Mouse (Mus musculus): ENCODE results near the gene Epn1. TPM values are rescaled to one million over a fixed set of nuclear protein-coding genes. Genes with fewer than 3 reads are reported as not detected.

Gene Epn1
- total and polyA plus RNA-seq, 3 experiments = 41.9 to 101 (median 72.9) TPM

DNA sequence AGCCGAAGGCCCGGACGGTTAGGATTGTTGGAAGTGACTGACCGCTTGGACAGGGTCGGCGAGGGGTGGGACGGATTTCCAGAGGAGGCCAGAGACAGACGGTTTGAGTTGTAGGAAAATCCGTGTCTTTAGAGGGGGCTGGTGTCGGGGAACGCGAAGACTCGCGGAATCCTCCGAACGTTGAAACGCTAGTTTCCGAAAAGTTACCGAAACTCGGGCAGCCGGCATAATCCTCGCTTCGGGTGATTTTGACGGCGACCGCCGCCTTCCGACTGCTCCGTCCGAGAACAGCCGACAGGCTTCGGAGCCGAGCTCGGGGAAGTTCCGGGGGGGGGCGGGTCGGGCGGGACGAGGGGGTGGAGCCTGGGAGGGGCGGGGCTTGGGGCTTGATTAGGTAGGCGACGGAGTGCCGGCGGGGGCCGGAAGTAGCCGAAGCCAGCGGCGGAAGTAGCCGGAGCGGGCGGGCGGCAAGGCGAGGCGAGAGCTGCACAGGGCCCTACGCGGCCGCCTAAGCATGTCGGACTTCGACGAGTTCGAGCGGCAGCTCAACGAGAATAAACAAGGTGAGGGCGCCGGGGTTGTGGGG is 18.2 kb upstream of the Epn1 start, which contains the start of gene U2af2:
U2af2 (plus strand) TSS at position 370 of the 586 bp plus-strand sequence.
- peaks cover 2 to 54% of the 10 kb centered on the region in 2 experiments; a peak in 3 of 4 replicates for H3K4me1 ChIP-seq (ENCODE audit: control insufficient read depth in 1 of 2, insufficient read depth in 2 of 2)
- peak within 1 kb of the TSS; percentile 67 to 90 (median 73) for H3K4me3 ChIP-seq (replicated peaks in 1 of 3; ENCODE audit: low read depth in 2 of 3, low read length in 2 of 3, poor library complexity in 1 of 3)
- H3K4me2 ChIP-seq (ENCODE audit: insufficient read depth, low read depth, poor library complexity, severe bottlenecking) = peak within 1 kb of the TSS; percentile 80; the same call in 1 of the 2 replicates
- peaks cover 42% of the 10 kb centered on the region for H3K79me2 ChIP-seq (replicated peaks; ENCODE audit: control insufficient read depth, extremely low read depth, insufficient read depth, poor library complexity, severe bottlenecking)
- in situ Hi-C loops (cut with MboI; ENCODE audit: low pct_ligation_motif_present, low pct_unique_long_range_greater_than_20kb, low sequenced_read_pairs) (loop anchor here (5.0 kb wide), 1 partner anchor 65 kb away; the partner anchor contains the start of gene Rasl2-9), dilution Hi-C loops (cut with MboI; ENCODE audit: extremely low pct_ligation_motif_present, extremely low pct_unique_long_range_greater_than_20kb, low sequenced_read_pairs) (no loop called here)
- peak; percentile 85 for DNase-seq (ENCODE audit: extremely low read depth)
- peaks cover 11 to 30% of the 10 kb centered on the region in 2 experiments for H3K36me3 ChIP-seq (replicated peaks in 1 of 2; ENCODE audit: control insufficient read depth in 1 of 2, insufficient read depth in 1 of 2, low read length in 1 of 2)
- peak within 1 kb of the TSS; percentile 99 for H3K9ac ChIP-seq (ENCODE audit: insufficient read depth, low read depth)
- H3K27me3 ChIP-seq (replicated peaks) = no peaks in the 10 kb centered on the region
- H3K9me3 ChIP-seq (replicated peaks; ENCODE audit: low read length) = no peaks in the 10 kb centered on the region
- peak within 1 kb of the TSS; percentile 90 for H3K27ac ChIP-seq (ENCODE audit: insufficient read depth, low read depth)
- TF ChIP-seq ZMIZ1 (IDR thresholded peaks at IDR 0.05; ENCODE audit: low read depth, low read length) = peak; percentile 82
- TF ChIP-seq TCF12 (IDR thresholded peaks at IDR 0.05; ENCODE audit: low read depth, low read length) = peak; percentile 43
- TF ChIP-seq NELFE (IDR thresholded peaks at IDR 0.05; ENCODE audit: low read depth, low read length) = peak; percentile 73
- TF ChIP-seq POLR2A (IDR thresholded peaks at IDR 0.05; ENCODE audit: low read depth, low read length) = peak; percentile 72
- no peak for TF ChIP-seq JUND (conservative IDR thresholded peaks at IDR 0.05; ENCODE audit: low read depth, low read length)
- peak; percentile 53 for TF ChIP-seq MAZ (IDR thresholded peaks at IDR 0.05; ENCODE audit: low read depth, low read length)
- no peak for TF ChIP-seq ZC3H11A (IDR thresholded peaks at IDR 0.05; ENCODE audit: low read depth, low read length)
- no peak for TF ChIP-seq ZNF384 (IDR thresholded peaks at IDR 0.05; ENCODE audit: low read depth, low read length)
- TF ChIP-seq PAX5 (IDR thresholded peaks at IDR 0.05; ENCODE audit: low read length) = no peak
- TF ChIP-seq POLR2AphosphoS2 (IDR thresholded peaks at IDR 0.05; ENCODE audit: low read depth, low read length) = 0 out of 2 replicates have a peak, but pooled peaks have one; percentile 81

- Histone ChIP-seq H3K9me3 (replicated peaks; ENCODE audit: low read length) (no peaks in the 10 kb centered on the region), H3K27me3 (replicated peaks) (no peaks in the 10 kb centered on the region), H3K36me3 (replicated peaks in 1 of 2; ENCODE audit: control insufficient read depth in 1 of 2, insufficient read depth in 1 of 2, low read length in 1 of 2) (peaks cover 17 to 35% of the 10 kb centered on the region in 2 experiments), H3K9ac (ENCODE audit: insufficient read depth, low read depth) (peak overlapping the region; percentile 99), H3K4me3 (replicated peaks in 1 of 3; ENCODE audit: low read depth in 2 of 3, low read length in 2 of 3, poor library complexity in 1 of 3) (peak overlapping the region; percentile 67 to 85 (median 72)), H3K79me2 (replicated peaks; ENCODE audit: control insufficient read depth, extremely low read depth, insufficient read depth, poor library complexity, severe bottlenecking) (peaks cover 48% of the 10 kb centered on the region), H3K27ac (ENCODE audit: insufficient read depth, low read depth) (peak overlapping the region; percentile 83), H3K4me2 (ENCODE audit: insufficient read depth, low read depth, poor library complexity, severe bottlenecking) (peak overlapping the region; percentile 80; the same call in 1 of the 2 replicates), H3K4me1 (ENCODE audit: control insufficient read depth in 1 of 2, insufficient read depth in 2 of 2) (peaks cover 4 to 57% of the 10 kb centered on the region in 2 experiments)
- in situ Hi-C loops (cut with MboI; ENCODE audit: low pct_ligation_motif_present, low pct_unique_long_range_greater_than_20kb, low sequenced_read_pairs) = loop anchor here (5.0 kb wide), 1 partner anchor 65 kb away; the partner anchor contains the start of gene Rasl2-9
- DNase-seq (ENCODE audit: extremely low read depth) = peak; percentile 89
- dilution Hi-C loops (cut with MboI; ENCODE audit: extremely low pct_ligation_motif_present, extremely low pct_unique_long_range_greater_than_20kb, low sequenced_read_pairs) = no loop called here
- TF ChIP-seq PAX5 (IDR thresholded peaks at IDR 0.05; ENCODE audit: low read length) = no peak
- peak; percentile 85 for TF ChIP-seq NRF1 (IDR thresholded peaks at IDR 0.05; ENCODE audit: low read depth, low read length)
- TF ChIP-seq UBTF (IDR thresholded peaks at IDR 0.05; ENCODE audit: low read depth, low read length) = no peak
- no peak for TF ChIP-seq ZC3H11A (IDR thresholded peaks at IDR 0.05; ENCODE audit: low read depth, low read length)
- peak; percentile 97 for TF ChIP-seq MXI1 (IDR thresholded peaks at IDR 0.05; ENCODE audit: low read depth, low read length)
- no peak for TF ChIP-seq KAT2A (IDR thresholded peaks at IDR 0.05; ENCODE audit: insufficient replicate concordance, low read length)
- TF ChIP-seq SIN3A (IDR thresholded peaks at IDR 0.05; ENCODE audit: low read length) = peak; percentile 95
- TF ChIP-seq MYC (IDR thresholded peaks at IDR 0.05; ENCODE audit: low read depth, low read length) = peak; percentile 99
- TF ChIP-seq ZMIZ1 (IDR thresholded peaks at IDR 0.05; ENCODE audit: low read depth, low read length) = 0 out of 2 replicates have a peak, but pooled peaks have one; percentile 4
- TF ChIP-seq TBP (conservative IDR thresholded peaks at IDR 0.05; ENCODE audit: low read depth, low read length) = peak; percentile 58; the same call in 1 of the 2 replicates
- peak; percentile 88 for TF ChIP-seq USF1 (IDR thresholded peaks at IDR 0.05; ENCODE audit: low read depth, low read length)
- peak; percentile 94 for TF ChIP-seq ELF1 (IDR thresholded peaks at IDR 0.05; ENCODE audit: low read depth, low read length)
- TF ChIP-seq RCOR1 (conservative IDR thresholded peaks at IDR 0.05; ENCODE audit: low read depth, low read length) = no peak
- peak; percentile 96 for TF ChIP-seq MAX (IDR thresholded peaks at IDR 0.05; ENCODE audit: low read length)
- peak; percentile 72 for TF ChIP-seq HCFC1 (IDR thresholded peaks at IDR 0.05; ENCODE audit: low read depth, low read length)
- TF ChIP-seq BHLHE40 (IDR thresholded peaks at IDR 0.05; ENCODE audit: low read depth, low read length) = peak; percentile 91
- no peak for TF ChIP-seq JUN (IDR thresholded peaks at IDR 0.05; ENCODE audit: insufficient read depth, low read depth, low read length)
- TF ChIP-seq ZNF384 (IDR thresholded peaks at IDR 0.05; ENCODE audit: low read depth, low read length) = 0 out of 2 replicates have a peak, but pooled peaks have one; percentile 8
- peak; percentile 58 for TF ChIP-seq USF2 (conservative IDR thresholded peaks at IDR 0.05; ENCODE audit: low read depth, low read length)
- TF ChIP-seq CHD1 (IDR thresholded peaks at IDR 0.05; ENCODE audit: low read depth, low read length) = 0 out of 2 replicates have a peak, but pooled peaks have one; percentile 62
Measured at GRCm38 (mm10) chr7:5062360-5063001, 17.6 kb upstream of the Epn1 start.
